Mouse (Mus musculus) embryonic facial prominence, embryonic 11.5 days (tissue): ENCODE measurements around the gene Syt16. TPM values are rescaled to one million over a fixed set of nuclear protein-coding genes. Genes with fewer than 3 reads are reported as not detected.

Source experiments
- ATAC-seq: fragments of 200-750 bp; cut with Nextera tagmentation; replicated peaks from 2 replicates; pipeline ENCODE4 v1.8.0; 2017; ENCODE audit warnings: low read depth; ENCODE audit not compliant: insufficient number of reproducible peaks, low FRiP score, low TSS enrichment
- DNase-seq: peaks from one replicate; pipeline ENCODE4 v3.0.0-alpha.2; 2015; ENCODE audit warnings: low spot score
- H3K27ac ChIP-seq: fragments of 300-500 bp; sonication (generic); replicated peaks from 2 replicates; pipeline ENCODE4 v1.5.1; 2014; ENCODE audit warnings: mild to moderate bottlenecking, low read depth, low read length, control low read depth
- H3K27me3 ChIP-seq: fragments of 300-500 bp; sonication (generic); 2 replicates; pipeline ENCODE4 v1.6.1; 2014; ENCODE audit warnings: mild to moderate bottlenecking, low read length, moderate library complexity, mixed read lengths; ENCODE audit not compliant: control insufficient read depth, insufficient read depth
- H3K36me3 ChIP-seq: fragments of 300-500 bp; sonication (generic); replicated peaks from 2 replicates; pipeline ENCODE4 v1.6.1; 2014; ENCODE audit warnings: low read depth, mild to moderate bottlenecking, low read length, moderate library complexity, mixed read lengths; ENCODE audit not compliant: control insufficient read depth, insufficient read depth
- H3K4me1 ChIP-seq: fragments of 300-500 bp; sonication (generic); 2 replicates; pipeline ENCODE4 v1.6.1; 2014; ENCODE audit warnings: low read length, mixed read lengths; ENCODE audit not compliant: control insufficient read depth, insufficient read depth
- H3K4me2 ChIP-seq: fragments of 300-500 bp; sonication (generic); 2 replicates; pipeline ENCODE4 v1.6.1; 2014; ENCODE audit warnings: low read depth, mild to moderate bottlenecking, control low read depth, low read length, moderate library complexity
- H3K4me3 ChIP-seq: fragments of 300-500 bp; sonication (generic); 2 replicates; pipeline ENCODE4 v1.5.1; 2014; ENCODE audit warnings: low read depth, low read length, control low read depth
- H3K9ac ChIP-seq: fragments of 300-500 bp; sonication (generic); replicated peaks from 2 replicates; pipeline ENCODE4 v1.6.1; 2014; ENCODE audit warnings: mild to moderate bottlenecking, control low read depth, low read length
- H3K9me3 ChIP-seq: fragments of 300-500 bp; sonication (generic); replicated peaks from 2 replicates; pipeline ENCODE4 v1.6.1; 2016; ENCODE audit warnings: mild to moderate bottlenecking, low read length, inconsistent platforms, mixed read lengths; ENCODE audit not compliant: control insufficient read depth
- WGBS: fragments of 180-500 bp; shearing (Covaris S2); extraction: QIAGEN DNeasy Blood & Tissue Kit; methylation state at CpG from one replicate; pipeline ENCODE4 v1.1.7; 2014; 5-methylcytosine and 5-hydroxymethylcytosine counted together
- polyA plus RNA-seq: library from polyadenylated mRNA; unstranded; fragments of >200 nt; fragmentation: Nextera tagmentation; extraction: Ambion mirVana; gene quantifications from 2 replicates; pipeline ENCODE4 v1.2.1, GENCODE M21; 2014

Syt16 gene
- polyA plus RNA-seq, 1 experiment from 2014 or later = 5.2 TPM

DNA sequence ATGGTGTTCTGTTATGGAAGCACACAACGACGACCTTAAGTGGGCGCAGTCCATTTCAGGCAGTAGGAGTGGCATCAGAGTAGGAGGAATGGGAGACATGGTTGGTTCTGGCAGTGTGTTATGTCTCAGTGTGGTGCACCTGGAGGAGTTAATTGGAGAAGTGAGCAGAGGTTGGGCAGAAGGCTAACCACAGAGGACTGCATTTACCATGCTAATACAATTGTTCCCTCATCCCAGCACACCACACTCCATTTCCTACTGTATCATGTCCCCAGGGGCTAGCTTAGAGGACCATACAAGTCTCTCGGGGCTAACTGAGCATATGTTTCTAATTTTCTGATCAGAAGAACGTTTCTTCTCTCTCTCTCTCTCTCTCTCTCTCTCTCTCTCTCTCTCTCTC, 18.0 kb downstream of the Syt16 start:
- no peaks in the 10 kb centered on the region for H3K4me1 ChIP-seq
- H3K9ac ChIP-seq = no peak overlapping the region
- no peak for DNase-seq
- H3K27ac ChIP-seq = no peak overlapping the region
- H3K4me2 ChIP-seq = no peak overlapping the region
- no peaks in the 10 kb centered on the region for H3K36me3 ChIP-seq
- H3K4me3 ChIP-seq = no peak overlapping the region
- H3K9me3 ChIP-seq = no peaks in the 10 kb centered on the region
- no peaks in the 10 kb centered on the region for H3K27me3 ChIP-seq
- WGBS = 64% methylated on average over 5 of the region's 5 CpGs
- ATAC-seq = no peak

DNA sequence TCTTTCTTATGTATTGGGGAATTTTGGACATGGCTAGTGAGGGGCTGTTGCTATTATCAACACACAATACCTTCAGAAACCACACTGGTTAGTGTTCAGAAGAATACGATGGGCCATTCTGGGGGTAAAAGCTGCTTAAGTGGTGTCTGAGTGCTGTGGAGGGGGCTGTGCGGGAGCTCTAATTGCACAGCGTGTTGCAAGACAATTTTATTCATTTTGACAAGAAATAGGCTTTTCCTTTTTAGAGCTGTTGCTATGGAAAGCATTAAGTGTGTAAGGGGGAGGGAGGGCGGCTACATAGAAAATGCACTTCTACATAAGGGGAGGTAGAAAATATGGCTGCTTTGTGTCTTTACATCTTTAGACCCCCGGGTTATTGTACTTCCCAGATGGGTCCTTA, 25.8 kb downstream of the Syt16 start:
- WGBS = 76% methylated on average over 5 of the region's 5 CpGs
- ATAC-seq = no peak

GRCm38 (mm10) chr12:74024912-74025311, 27.5 kb downstream of the Syt16 start:
- no peak overlapping the region for H3K27ac ChIP-seq
- WGBS = 84% methylated on average over 2 of the region's 2 CpGs
- no peak overlapping the region for H3K9ac ChIP-seq
- no peaks in the 10 kb centered on the region for H3K36me3 ChIP-seq
- no peaks in the 10 kb centered on the region for H3K9me3 ChIP-seq
- DNase-seq = no peak
- H3K27me3 ChIP-seq = no peaks in the 10 kb centered on the region
- ATAC-seq = no peak
- H3K4me2 ChIP-seq = no peak overlapping the region
- H3K4me1 ChIP-seq = no peaks in the 10 kb centered on the region
- no peak overlapping the region for H3K4me3 ChIP-seq

More for the DNA sequence above, 25.8 kb downstream of the Syt16 start:
- Histone ChIP-seq H3K9ac (no peak overlapping the region), H3K4me3 (no peak overlapping the region), H3K9me3 (no peaks in the 10 kb centered on the region), H3K4me1 (no peaks in the 10 kb centered on the region), H3K27ac (no peak overlapping the region), H3K27me3 (no peaks in the 10 kb centered on the region), H3K4me2 (no peak overlapping the region), H3K36me3 (no peaks in the 10 kb centered on the region)
- no peak for DNase-seq

- no peaks in the 10 kb centered on the region for H3K27me3 ChIP-seq
- H3K4me2 ChIP-seq = no peak overlapping the region
- H3K9me3 ChIP-seq = no peaks in the 10 kb centered on the region
- DNase-seq (no peak), ATAC-seq (no peak)
- no peak overlapping the region for H3K4me3 ChIP-seq
- H3K4me1 ChIP-seq = no peaks in the 10 kb centered on the region
- no peak overlapping the region for H3K27ac ChIP-seq
- no peak overlapping the region for H3K9ac ChIP-seq
- no peaks in the 10 kb centered on the region for H3K36me3 ChIP-seq
- WGBS = 88% methylated on average over 5 of the region's 5 CpGs
Observed at GRCm38 (mm10) chr12:74043225-74043624, 45.8 kb downstream of the Syt16 start.

GRCm38 (mm10) chr12:74043755-74044154, 46.3 kb downstream of the Syt16 start:
- no peaks in the 10 kb centered on the region for H3K36me3 ChIP-seq
- H3K4me1 ChIP-seq = no peaks in the 10 kb centered on the region
- DNase-seq = no peak
- H3K9ac ChIP-seq = no peak overlapping the region
- H3K4me2 ChIP-seq = no peak overlapping the region
- no peaks in the 10 kb centered on the region for H3K9me3 ChIP-seq
- H3K4me3 ChIP-seq = no peak overlapping the region
- no peaks in the 10 kb centered on the region for H3K27me3 ChIP-seq
- WGBS = 60% methylated on average over 6 of the region's 6 CpGs
- H3K27ac ChIP-seq = no peak overlapping the region
- ATAC-seq = no peak

GRCm38 (mm10) chr12:74044241-74044640, 46.8 kb downstream of the Syt16 start:
- Histone ChIP-seq H3K4me3 (no peak overlapping the region), H3K36me3 (no peaks in the 10 kb centered on the region), H3K9me3 (no peaks in the 10 kb centered on the region), H3K4me2 (no peak overlapping the region), H3K27me3 (no peaks in the 10 kb centered on the region), H3K4me1 (no peaks in the 10 kb centered on the region), H3K27ac (no peak overlapping the region), H3K9ac (no peak overlapping the region)
- DNase-seq (no peak), ATAC-seq (no peak)
- WGBS = 92% methylated on average over 4 of the region's 4 CpGs

- H3K36me3 ChIP-seq = no peaks in the 10 kb centered on the region
- no peak overlapping the region for H3K27ac ChIP-seq
- no peak overlapping the region for H3K4me2 ChIP-seq
- ATAC-seq (no peak; the same call in 1 of the 2 replicates), DNase-seq (peak; percentile 78)
- WGBS = 60% methylated on average over 12 of the region's 12 CpGs
- no peak overlapping the region for H3K9ac ChIP-seq
- H3K27me3 ChIP-seq = no peaks in the 10 kb centered on the region
- no peaks in the 10 kb centered on the region for H3K4me1 ChIP-seq
- H3K9me3 ChIP-seq = no peaks in the 10 kb centered on the region
- no peak overlapping the region for H3K4me3 ChIP-seq
Observed at GRCm38 (mm10) chr12:74055336-74055931, 58.0 kb downstream of the Syt16 start.

DNA sequence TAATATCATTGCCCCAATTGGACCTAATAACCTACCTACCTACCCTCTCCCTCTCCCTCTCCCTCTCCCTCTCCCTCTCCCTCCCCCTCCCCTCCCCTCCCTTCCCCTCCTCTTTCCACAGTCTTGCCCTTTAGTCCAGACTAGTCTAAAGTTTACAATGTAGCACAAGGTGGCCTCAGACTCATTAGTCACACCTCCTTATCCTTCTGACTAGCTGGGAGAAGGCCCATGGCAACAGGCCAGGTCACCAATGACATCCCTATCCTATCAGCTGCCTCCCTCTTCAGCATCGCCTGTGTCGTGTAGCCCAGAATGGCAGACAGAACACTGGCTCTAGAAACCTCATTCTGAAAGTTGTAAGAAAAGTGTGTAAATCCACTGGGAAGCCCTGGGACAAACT, 58.7 kb downstream of the Syt16 start:
- Histone ChIP-seq H3K4me2 (no peak overlapping the region), H3K4me3 (no peak overlapping the region), H3K9me3 (no peaks in the 10 kb centered on the region), H3K27ac (no peak overlapping the region), H3K4me1 (no peaks in the 10 kb centered on the region), H3K9ac (no peak overlapping the region), H3K27me3 (no peaks in the 10 kb centered on the region), H3K36me3 (no peaks in the 10 kb centered on the region)
- WGBS = 77% methylated on average over 2 of the region's 2 CpGs
- DNase-seq = no peak
- ATAC-seq = no peak
